Mouse (Mus musculus): ENCODE measurements at regions not wholly inside any gene's neighbourhood (a gene's known extent, or its start where the extent isn't known, plus 50 kb on each side); places are given as distances from the start of the nearest gene placed in this dataset.

DNA sequence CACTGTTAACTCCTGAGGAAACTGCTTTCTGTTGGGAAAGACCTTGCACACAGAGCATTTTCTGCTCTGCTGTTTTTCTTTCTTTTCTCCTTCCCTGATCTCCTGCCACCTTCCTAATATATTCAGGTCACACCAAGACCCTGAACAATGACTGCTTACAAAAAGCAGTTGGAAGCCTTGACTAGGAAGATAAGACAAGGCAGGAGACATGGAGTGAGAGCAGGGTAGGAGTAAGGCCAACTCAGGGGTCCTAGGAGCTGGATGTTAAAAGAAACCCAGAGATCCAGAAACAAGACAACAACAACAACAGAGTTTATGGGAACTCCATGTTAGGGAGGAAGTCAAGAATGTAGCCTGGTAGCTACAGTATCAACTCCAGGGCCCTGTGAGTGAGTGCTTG, 426.9 kb downstream of the Sorl1 start:
- DNase-seq (ENCODE audit: low spot score in 2 of 2) = no peak

DNA sequence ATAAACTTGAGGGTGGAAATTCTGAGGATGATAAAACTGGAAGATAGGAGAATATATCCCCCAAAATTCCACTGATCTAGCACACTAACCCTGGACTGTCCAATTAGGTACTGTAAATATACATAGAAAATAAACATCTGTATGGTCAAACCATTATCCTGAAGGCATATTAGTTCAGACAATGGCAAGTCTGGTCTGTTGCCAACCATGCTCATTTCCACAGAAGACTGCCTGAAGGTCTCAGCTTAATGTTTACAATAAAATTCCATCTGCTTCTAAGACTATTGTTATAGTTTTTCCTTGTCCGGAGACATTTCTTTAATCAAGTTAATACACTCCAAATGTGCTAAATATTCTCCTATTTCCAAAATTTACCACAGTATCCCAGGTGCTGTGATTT, 441.2 kb downstream of the Sorl1 start:
- no peak for DNase-seq (ENCODE audit: low spot score in 2 of 2)

DNA sequence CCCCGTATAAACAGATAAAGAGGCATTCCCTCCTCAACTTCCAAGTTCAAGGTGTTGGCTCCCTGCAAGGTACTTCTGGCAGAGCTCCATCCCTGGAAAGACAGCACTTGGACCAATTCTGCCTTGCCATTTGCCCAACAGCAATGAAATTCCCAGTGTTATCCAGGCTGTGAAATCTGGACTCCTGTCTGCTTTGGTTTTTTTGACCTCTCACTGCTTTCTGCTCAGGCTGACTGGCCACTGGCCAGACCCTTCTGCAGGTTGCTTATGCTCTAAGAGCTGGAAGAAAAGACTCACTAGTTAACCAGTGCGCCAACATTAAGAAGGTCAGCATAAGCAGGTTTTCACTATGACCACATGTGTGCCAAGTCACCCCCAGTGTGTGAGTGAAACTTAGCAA, 448.4 kb downstream of the Sorl1 start:
- no peak for DNase-seq (ENCODE audit: low spot score in 2 of 2)

DNA sequence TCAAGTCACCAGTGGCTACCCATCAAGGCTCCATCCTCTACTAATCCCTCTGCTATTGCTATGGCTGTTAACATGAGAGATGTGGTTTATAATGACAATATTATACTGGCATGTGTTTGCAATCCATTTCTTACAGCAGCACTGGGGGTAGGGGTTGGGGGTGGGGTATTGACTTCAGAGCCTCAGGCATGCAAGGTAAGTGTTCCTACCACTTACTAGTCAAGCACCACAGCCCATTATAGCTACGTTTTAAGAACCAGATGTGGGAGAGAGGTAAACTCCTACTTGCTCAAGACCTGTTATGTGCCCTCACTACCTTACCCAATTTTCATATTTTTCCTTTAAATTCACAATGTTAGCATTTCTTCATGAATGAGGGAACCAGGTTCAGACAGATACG, 451.1 kb downstream of the Sorl1 start:
- no peak for DNase-seq (ENCODE audit: low spot score in 2 of 2)

DNA sequence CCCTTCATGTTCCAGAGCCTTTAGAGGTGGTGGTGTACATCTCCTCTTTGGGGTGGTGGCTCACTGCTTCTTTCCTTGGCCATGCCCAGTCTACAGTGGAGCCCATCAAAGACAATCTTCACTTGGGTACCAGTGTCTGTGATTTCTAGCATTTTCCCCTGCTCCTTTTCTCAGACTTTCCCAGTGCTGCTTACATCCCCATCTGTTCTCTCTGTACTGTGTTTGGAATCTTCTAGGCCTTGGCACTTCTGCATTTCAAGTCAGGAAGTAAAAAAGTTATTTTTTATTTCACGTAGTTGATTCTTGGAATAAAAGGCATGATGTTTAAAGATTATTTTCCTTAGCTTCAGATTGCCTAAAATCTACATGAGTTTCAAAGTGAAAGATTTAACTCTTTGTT, 455.4 kb downstream of the Sorl1 start:
- DNase-seq (ENCODE audit: low spot score in 2 of 2) = no peak

DNA sequence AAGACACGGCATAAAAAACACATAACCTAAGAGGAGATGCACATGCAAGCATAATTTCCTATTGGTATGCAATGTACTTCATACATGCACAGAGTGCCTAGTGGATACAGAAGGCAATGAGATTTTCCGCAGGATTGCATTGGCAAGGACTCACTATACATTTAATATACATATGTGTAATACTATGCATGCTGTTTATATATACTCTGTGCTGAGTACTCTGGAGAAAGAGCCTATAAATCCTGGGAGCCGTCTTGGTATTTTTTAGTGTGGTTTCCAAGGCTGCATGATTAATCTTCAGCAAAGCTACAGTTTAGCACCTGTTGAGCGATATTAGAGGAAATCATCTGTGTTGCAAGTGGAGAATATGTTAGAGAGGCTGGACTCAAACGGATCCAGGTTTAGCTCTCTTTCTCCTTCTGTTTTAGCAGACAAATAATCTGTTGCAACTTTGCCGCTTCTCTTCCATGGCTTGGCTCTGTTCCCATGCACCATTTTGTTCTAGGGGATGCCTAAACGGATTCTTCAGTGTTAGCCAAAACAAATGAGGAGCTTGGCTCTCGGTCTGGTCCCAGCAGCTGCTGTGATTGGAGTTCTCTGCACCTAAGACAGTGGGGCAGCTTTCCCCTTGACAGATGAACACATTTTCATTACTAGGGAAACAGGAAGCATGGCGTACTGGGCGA, 459.0 kb downstream of the Sorl1 start:
- DNase-seq (ENCODE audit: low spot score in 2 of 2) = peak in 1 of 2 experiments; percentile 60

DNA sequence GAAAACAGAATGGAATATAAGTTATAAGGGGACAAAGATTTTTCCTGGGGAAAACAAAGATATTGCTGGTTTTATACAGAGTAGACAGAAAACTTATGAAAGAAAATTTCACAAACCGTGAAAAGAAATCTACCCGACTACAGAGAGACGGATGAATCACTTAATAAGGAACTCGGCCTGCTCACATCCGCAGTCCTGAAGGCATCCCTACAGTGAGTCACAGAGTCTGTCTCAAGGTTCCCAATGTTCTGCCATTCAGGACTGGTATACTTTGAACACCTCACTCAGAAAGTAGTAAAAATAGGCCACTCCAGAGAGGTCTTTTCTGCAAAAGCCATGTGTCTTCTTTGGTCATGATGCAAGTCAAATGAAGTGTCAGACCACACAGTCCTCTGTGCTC, 463.5 kb downstream of the Sorl1 start:
- no peak for DNase-seq (ENCODE audit: low spot score in 2 of 2)

DNA sequence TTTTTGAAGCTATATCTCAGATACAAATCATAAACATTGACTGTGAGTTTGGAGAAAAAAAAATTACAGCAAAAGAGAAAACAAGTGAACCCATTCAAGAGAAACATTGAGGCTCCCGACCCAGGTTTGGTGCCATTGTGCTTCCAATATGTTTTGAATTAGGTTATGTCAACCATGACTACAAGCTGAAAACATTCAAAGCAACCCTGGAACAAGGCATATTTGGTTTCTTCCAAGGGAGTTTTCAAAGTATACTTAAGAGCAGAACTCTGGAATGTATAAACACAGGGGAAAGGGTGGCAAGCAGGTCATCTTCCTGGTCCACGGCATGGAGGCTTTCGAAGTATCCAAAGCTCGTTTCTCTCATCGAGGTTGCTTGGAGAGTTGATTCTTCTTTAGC, 464.1 kb downstream of the Sorl1 start:
- DNase-seq (ENCODE audit: low spot score in 2 of 2) = no peak

DNA sequence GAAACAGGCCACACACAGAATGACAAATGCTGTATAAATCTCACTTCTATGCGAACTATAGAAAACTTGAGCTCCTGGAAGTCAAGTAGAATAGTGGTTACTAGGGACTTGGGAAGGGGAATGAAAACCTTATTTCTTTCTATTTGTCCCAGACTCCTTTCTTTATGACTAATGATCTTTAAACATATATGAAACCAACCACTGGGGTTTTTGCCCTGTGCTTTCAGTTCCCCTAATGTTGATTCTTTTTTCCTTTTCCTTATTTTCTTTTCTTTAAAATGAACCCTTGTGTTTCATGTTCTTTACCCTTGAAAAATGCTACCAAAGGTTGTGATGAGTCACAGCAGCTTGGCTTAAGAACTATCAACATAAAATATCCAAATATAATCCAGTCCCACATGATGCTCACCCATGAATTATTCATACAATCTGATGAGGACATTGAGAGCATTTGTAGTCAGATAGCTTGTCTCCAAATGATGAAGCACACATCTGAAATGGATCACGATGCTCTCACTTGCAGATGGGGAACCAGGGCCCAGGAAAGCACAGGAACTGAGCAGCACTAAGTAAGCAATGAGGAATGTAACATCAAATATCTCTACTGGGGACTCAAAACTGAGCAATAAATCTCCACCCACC, 470.2 kb upstream of the Ubash3b start:
- DNase-seq (ENCODE audit: low spot score in 2 of 2) = no peak

DNA sequence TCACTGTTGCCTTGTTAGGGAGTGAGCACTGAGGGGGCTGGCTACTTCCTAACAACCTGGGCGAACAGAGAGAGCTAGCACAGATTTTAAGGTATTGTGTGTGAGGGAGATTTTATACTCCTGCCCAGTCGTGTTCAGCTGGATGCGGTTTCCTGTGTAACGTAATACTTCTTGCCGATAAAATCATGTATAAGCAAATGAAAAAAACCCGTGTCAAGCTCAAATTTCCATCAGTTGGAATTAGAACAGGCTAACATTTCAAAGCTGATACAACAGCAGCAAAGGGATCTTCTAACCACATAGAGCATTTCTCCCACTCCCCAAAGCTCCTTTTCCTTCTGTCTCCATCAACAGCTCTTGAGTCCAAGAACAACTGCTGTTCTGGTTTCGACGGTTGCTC, 459.8 kb upstream of the Ubash3b start:
- no peak for DNase-seq (ENCODE audit: low spot score in 2 of 2)

DNA sequence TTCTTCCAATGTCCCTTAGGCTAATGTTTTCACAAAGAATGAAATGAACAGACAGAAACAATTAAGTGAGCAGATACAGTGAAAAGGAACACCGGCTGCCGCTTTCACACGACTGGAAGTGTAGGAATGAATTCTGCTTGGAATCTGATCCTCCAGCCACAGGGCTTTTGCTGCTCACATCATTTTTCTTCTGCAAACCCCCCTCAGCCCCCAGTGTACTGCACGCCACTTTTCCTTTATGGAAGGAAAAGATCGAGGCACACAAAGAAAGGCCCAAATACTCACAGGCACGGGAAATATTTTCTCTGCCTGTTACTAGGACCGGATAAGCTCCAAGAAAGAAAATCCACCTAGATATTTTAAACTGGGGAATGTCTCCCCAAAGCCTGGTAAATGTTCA, 452.5 kb upstream of the Ubash3b start:
- no peak for DNase-seq (ENCODE audit: low spot score in 2 of 2)

DNA sequence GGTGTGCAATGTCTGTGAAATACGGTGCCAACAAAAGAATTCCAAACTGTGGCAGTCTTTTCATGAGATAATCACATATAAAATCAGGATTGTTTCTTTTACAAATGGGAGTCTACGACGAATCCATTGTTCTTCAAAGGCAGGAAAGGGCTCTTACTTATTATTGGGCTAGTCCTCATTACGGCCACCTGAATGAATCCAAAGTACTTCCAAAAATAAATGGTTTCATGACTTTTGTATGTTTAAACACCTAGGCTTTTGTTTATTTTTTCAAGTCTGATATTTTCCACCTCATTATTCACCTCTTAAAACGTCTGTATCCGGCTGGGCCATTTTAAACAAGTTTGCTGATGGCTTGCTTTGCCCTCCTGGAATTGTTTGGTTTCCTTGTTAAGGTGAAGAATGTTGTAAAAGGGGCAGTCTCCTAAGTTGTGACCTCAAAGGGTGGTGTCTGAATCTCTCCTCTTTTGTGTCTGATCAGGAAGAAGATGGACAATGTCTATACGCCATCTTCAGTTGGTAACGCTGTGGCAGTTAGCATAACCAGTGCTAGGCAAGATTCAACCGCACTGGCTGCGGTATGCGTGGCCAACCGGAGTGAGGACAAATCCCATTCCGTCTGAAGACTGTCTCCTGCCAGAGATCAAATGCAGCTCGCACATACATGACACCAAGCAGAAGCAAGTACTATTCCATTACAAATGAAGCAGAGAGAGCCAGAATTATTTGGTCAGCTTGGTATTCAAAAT, 451.5 kb upstream of the Ubash3b start:
- DNase-seq (ENCODE audit: low spot score in 2 of 2) = no peak

DNA sequence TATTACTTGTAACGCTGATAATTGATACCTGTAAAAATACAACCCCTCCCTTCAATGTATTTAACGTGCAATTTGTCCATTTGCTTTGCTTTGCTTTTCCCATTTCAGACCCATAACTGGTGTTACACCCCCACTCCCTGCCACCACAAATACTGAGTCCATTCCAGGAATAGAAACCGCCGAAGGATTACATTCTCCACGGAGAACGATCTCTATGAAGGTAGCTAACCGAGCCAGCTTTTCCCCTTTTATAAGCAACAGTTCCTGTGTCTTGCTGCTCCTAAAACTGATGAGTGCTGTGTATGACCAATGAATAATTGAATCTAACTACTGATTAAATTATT, 450.9 kb upstream of the Ubash3b start:
- DNase-seq (ENCODE audit: low spot score in 2 of 2) = no peak

DNA sequence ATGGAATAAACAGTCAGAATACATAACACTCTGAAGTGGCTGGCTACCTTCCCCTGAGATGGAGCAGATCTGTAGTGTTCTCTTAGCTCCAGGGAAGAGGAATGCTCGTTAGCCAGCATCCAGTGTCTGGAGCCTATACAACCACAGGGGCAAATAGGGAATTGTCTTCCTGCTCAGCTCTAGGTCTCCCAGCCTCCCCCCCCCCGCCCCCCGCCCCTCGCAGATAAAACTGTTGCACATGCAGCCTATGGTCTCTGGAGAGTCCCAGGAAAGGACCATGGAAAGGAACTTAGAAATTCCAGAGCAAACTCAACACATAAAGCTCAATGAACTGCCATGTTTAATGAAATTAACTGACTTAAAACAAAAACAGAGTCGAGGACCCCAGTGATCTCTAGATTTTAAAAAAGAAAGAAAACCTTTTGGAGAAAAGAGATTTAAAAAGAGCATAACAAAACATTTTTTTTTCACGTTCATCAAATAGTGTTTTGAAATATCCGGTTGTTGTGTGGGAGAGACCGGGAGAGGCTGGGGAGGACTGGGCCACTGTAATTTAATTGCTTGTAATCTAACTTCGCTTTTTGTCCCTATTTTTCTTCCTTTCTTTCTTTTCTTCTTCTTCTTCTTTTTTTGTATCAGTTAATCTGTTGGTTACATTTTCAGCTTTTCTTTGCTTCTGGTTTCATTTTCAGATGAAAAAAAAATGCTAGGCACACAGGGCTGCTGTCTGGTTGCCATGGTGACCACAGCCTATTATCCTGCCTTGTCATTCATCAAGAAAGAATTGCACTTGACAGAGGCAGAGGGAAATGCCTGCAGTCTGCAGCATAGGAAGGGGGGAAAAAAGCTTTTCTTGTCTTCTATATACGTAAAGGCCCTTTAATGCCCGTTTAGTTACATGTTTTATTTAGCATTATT, 450.3 kb upstream of the Ubash3b start:
- peak in 1 of 2 experiments; percentile 57 for DNase-seq (ENCODE audit: low spot score in 2 of 2)

DNA sequence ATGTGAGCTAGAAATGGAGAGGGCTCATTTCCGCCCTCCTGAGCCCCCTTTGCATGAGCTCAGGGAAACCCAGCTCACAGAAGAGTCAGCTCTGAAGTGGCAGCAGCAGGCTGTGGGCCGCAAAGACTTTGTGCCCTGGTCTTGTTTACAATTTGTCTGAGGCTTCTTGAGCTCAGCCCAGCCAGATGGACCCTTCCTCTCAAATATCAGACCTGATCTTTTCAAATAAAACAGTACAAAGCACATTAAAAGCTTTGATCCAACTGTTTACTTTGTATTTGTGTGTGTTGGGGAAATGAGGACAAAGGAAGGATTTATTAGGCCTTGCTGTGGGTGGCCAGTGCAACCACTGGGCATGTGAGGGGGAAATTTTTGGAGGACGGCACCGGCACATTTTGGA, 448.9 kb upstream of the Ubash3b start:
- no peak for DNase-seq (ENCODE audit: low spot score in 2 of 2)

DNA sequence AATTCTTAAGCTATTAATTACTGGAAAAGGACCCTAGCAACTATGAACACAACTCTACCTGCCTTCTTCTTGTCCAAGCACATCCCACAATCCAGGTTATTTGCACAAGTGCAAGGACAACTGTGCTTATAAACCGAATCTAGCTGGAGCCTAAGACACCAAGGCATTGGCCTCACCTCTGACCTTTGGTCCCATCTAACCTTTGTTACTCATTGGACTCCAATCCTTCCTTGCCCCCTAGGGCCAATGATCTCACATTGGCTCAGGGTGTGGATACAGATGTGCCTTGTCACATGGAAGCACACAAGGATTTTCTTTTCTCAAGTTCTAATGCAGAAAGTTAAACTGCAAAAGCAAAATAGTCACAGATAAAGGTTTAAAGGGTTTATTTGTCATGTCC, 444.6 kb upstream of the Ubash3b start:
- no peak for DNase-seq (ENCODE audit: low spot score in 2 of 2)

DNA sequence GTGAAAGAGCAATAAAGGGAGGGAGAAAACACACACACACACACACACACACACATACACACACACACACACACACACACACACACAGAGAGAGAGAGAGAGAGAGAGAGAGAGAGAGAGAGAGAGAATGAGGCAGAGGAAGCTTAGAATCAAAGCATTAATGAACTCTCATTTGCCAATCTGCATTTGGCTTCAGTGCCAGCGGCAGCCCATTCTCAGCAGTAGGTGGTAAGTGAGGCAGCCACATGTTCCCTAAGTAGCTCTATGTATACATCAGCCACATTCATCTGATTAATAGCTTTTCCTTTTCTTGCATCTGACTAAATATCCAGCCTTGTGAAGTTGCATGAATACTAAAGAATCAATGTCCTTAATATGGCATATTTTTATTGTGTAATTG, 443.4 kb upstream of the Ubash3b start:
- no peak for DNase-seq (ENCODE audit: low spot score in 2 of 2)

DNA sequence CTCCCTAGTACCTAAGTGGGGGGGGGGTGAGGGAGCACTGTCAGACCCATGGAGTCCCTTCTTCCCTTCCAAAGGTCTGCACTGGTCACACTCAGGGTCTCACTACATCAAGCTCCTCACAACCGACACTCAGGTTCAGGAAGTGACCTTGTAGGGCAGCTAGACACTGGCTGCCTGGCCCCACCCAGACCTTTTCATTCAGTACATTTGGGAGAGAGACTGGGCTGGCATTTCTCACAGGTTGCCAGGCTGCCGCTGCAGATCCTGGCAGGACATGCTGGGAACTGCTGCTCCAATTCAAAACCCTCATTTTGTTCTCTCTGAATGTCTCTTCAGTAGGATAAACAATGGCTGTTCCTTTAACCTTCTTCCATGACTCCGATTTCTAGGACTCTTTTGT, 439.3 kb upstream of the Ubash3b start:
- no peak for DNase-seq (ENCODE audit: low spot score in 2 of 2)

DNA sequence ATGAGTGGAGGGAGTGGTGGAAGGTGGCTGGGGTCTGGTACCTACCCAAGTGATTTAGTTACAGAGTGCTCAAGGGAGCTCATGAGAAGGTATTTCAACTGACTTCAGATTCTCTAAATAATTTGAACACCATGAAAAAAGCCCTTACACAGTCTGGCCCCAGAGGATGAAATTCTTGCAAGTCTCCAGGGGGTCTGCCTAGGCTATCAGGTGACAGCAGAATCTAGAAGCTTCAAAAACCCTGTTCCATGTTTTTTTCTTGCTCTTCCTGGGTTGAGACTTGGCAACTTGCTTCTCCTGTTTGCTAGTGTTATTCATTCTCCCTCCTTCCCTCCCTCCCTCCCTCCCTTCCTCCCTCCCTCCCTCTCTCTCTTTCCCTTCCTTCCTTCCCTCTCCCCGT, 438.4 kb upstream of the Ubash3b start:
- DNase-seq (ENCODE audit: low spot score in 2 of 2) = no peak

DNA sequence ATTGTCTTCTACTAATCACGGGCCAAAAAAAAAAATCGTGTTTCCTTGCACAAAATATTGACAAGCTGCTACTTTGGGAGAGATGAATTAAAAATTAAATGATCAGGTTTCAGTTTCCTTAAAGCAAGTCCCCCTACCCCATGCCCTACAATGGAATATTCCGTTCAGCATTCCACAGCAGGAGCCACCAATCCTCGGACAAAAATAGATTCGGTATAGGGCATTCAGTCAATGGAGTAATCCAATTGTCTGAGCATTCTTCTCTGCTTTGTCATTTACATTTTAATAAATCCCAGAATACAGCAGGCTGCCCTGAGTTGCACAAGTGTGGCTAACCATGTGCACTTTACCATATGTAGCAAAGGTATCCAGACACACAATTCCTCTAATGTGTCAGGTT, 434.3 kb upstream of the Ubash3b start:
- no peak for DNase-seq (ENCODE audit: low spot score in 2 of 2)

DNA sequence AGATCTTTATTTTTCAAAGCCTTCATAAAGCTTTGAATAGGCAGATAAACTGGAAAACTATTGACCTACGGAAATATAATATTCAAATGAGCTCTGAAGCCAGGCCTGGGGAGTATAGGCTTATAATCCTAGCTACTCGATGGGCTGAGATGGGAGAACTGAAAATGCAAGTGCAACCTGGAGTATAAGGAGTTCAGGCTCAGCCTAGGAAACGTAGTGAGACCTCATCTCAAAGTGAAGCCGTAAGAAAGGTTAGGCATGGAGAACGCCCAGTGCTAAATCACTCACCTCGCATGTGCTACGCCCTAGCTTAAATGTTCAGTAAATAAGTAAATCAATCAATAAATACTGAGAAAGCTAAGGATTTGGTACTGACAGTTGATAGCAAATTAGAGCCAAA, 432.5 kb upstream of the Ubash3b start:
- DNase-seq (ENCODE audit: low spot score in 2 of 2) = no peak
